Mouse (Mus musculus): Measurements from ENCODE around the gene Bnc2. TPM values are rescaled to one million over a fixed set of nuclear protein-coding genes. Genes with fewer than 3 reads are reported as not detected.

Bnc2 gene
- total and polyA plus RNA-seq, 3 experiments = 0.55 TPM; not detected in 2

DNA sequence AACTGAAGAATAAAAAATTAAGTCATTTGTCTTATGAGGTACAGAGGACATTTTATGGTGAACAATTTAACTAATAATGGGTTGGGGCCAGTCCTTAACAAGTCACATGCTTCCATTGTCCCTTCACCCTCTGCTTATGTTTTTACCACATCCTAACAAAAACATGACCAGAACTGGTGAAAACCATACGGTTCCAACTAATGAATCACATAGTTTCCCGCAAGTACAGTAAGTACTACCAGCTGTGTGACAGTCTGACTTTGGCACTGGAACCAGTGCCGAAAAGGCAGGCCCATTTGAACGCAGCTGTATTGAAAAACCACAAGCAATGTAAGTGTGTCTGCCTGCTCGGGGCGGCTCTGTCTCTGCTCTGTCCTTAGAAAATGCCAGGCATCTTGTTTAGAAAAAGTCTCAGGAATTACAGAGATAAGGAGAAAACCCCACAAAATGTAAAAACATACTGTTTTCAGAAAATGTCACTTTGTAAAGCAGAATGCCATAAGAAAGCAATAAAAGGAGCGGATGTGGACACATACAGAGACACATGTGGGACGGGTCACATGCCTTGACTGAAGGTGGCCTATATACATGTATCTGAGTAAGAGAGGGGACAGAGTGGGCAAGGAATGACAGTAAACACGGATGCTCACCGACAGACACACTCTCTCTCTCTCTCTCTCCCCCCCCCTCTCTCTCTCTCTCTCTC, 217.4 kb downstream of the Bnc2 start:
- no peak overlapping the region for H3K4me3 ChIP-seq (ENCODE audit: low read depth, low read length)
- no peak for TF ChIP-seq POLR2AphosphoS5 (IDR thresholded peaks at IDR 0.05; ENCODE audit: insufficient replicate concordance, low read depth, low read length)
- TF ChIP-seq GATA1 (IDR thresholded peaks at IDR 0.05; ENCODE audit: borderline replicate concordance, low read length) = no peak
- no peak for TF ChIP-seq GATA2 (IDR thresholded peaks at IDR 0.05; ENCODE audit: borderline replicate concordance, low read depth, low read length)
- no peak for TF ChIP-seq CTCF (IDR thresholded peaks at IDR 0.05; ENCODE audit: low read depth, low read length)
- TF ChIP-seq TAL1 (conservative IDR thresholded peaks at IDR 0.05; ENCODE audit: low read depth, low read length) = no peak
- ATAC-seq (ENCODE audit: extremely low read depth, insufficient number of reproducible peaks, low FRiP score, poor library complexity, severe bottlenecking) (no peak), DNase-seq (ENCODE audit: low spot score) (no peak)
- H3K9me3 ChIP-seq (replicated peaks) = peaks cover 11% of the 10 kb centered on the region
- H3K36me3 ChIP-seq (replicated peaks) = no peaks in the 10 kb centered on the region
- H3K4me1 ChIP-seq (ENCODE audit: insufficient read depth, low read depth, low read length) = no peaks in the 10 kb centered on the region
- no peaks in the 10 kb centered on the region for H3K27me3 ChIP-seq (ENCODE audit: insufficient read depth, low read length)

DNA sequence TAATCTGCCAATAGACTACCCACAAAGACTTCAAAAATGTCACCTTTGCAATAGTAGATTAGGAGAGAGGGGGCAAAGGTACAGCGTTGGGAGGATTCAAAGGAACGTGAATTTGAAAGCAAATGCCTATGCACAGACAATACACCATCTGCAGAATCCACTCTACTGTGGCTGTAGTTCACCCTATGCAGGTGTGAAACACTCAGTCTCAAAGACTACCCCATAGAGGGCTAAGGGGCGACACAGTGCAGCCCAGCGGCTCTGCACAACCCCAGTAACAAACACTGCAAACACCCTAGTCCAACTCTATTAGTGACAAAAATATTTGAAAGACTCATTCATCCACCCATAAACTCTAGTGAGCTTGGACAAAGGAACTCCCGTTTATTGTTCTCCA, 218.2 kb downstream of the Bnc2 start:
- DNase-seq (ENCODE audit: low spot score) (no peak), ATAC-seq (ENCODE audit: extremely low read depth, insufficient number of reproducible peaks, low FRiP score, poor library complexity, severe bottlenecking) (no peak)
- TF ChIP-seq POLR2AphosphoS5 (IDR thresholded peaks at IDR 0.05; ENCODE audit: insufficient replicate concordance, low read depth, low read length) (no peak), TAL1 (conservative IDR thresholded peaks at IDR 0.05; ENCODE audit: low read depth, low read length) (no peak), CTCF (IDR thresholded peaks at IDR 0.05; ENCODE audit: low read depth, low read length) (no peak), GATA2 (IDR thresholded peaks at IDR 0.05; ENCODE audit: borderline replicate concordance, low read depth, low read length) (no peak), GATA1 (IDR thresholded peaks at IDR 0.05; ENCODE audit: borderline replicate concordance, low read length) (no peak)
- peaks cover 11% of the 10 kb centered on the region for H3K9me3 ChIP-seq (replicated peaks)
- H3K27me3 ChIP-seq (ENCODE audit: insufficient read depth, low read length) = no peaks in the 10 kb centered on the region
- H3K4me1 ChIP-seq (ENCODE audit: insufficient read depth, low read depth, low read length) = no peaks in the 10 kb centered on the region
- H3K36me3 ChIP-seq (replicated peaks) = no peaks in the 10 kb centered on the region
- no peak overlapping the region for H3K4me3 ChIP-seq (ENCODE audit: low read depth, low read length)

DNA sequence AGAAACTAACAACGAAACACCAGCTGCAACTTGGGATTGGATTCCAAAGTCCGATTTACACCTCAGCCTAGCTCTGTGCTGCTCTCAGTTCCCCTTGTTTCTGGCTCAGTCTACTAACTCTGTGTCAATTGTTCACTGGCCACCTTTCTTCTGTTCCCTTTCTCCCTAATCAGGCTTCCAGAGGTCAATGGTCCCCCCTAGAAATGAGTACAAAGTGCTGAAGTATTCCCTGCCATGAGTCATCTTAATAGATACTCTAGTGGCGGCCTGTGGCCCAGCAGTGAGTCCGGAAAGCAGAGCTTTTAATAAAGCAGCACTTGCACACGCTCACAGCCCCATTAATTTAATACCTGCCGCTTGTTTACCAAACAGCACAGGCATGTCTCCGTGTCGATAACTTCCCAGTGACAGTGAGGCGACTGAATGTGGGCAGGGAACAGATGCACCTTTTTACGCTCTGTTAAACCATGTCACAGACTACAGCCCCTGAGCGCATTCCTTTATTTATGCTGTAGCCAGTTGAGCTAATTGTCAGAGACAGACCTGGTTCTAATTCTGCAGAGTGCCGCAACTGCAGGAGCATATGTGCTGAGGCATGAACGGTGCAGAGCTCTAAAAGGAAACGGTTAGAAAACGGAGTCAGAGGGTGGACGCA, 218.8 kb downstream of the Bnc2 start:
- TF ChIP-seq GATA1 (IDR thresholded peaks at IDR 0.05; ENCODE audit: borderline replicate concordance, low read length) (no peak), TAL1 (conservative IDR thresholded peaks at IDR 0.05; ENCODE audit: low read depth, low read length) (no peak), CTCF (IDR thresholded peaks at IDR 0.05; ENCODE audit: low read depth, low read length) (no peak), GATA2 (IDR thresholded peaks at IDR 0.05; ENCODE audit: borderline replicate concordance, low read depth, low read length) (no peak), POLR2AphosphoS5 (IDR thresholded peaks at IDR 0.05; ENCODE audit: insufficient replicate concordance, low read depth, low read length) (no peak)
- Histone ChIP-seq H3K4me1 (ENCODE audit: insufficient read depth, low read depth, low read length) (no peaks in the 10 kb centered on the region), H3K4me3 (ENCODE audit: low read depth, low read length) (no peak overlapping the region), H3K27me3 (ENCODE audit: insufficient read depth, low read length) (no peaks in the 10 kb centered on the region), H3K36me3 (replicated peaks) (no peaks in the 10 kb centered on the region), H3K9me3 (replicated peaks) (peaks cover 11% of the 10 kb centered on the region)
- ATAC-seq (ENCODE audit: extremely low read depth, insufficient number of reproducible peaks, low FRiP score, poor library complexity, severe bottlenecking) (no peak), DNase-seq (ENCODE audit: low spot score) (no peak)

DNA sequence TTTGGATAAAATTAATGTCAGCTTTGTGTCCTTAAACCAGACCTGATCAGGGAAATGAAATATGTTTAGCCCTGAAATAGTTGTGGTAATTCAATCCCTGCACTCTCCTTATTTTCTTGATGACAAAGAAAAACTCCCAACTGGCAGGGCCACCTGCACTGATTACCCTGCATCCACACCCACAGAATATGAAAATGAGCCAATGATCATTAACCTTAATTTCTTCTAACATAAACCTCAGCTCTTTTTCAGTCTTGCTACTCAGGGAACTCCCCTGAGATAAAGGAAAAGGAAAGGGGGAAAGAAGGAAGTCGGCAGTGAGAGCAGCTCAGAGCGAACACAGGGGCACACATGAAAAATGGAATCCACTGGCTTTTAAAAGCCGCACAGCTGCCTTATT, 220.6 kb downstream of the Bnc2 start:
- Histone ChIP-seq H3K4me3 (ENCODE audit: low read depth, low read length) (no peak overlapping the region), H3K4me1 (ENCODE audit: insufficient read depth, low read depth, low read length) (no peaks in the 10 kb centered on the region), H3K9me3 (replicated peaks) (peaks cover 10% of the 10 kb centered on the region), H3K36me3 (replicated peaks) (no peaks in the 10 kb centered on the region), H3K27me3 (ENCODE audit: insufficient read depth, low read length) (no peaks in the 10 kb centered on the region)
- ATAC-seq (ENCODE audit: extremely low read depth, insufficient number of reproducible peaks, low FRiP score, poor library complexity, severe bottlenecking) (no peak), DNase-seq (ENCODE audit: low spot score) (no peak)
- no peak for TF ChIP-seq GATA2 (IDR thresholded peaks at IDR 0.05; ENCODE audit: borderline replicate concordance, low read depth, low read length)
- TF ChIP-seq CTCF (IDR thresholded peaks at IDR 0.05; ENCODE audit: low read depth, low read length) = no peak
- no peak for TF ChIP-seq POLR2AphosphoS5 (IDR thresholded peaks at IDR 0.05; ENCODE audit: insufficient replicate concordance, low read depth, low read length)
- TF ChIP-seq GATA1 (IDR thresholded peaks at IDR 0.05; ENCODE audit: borderline replicate concordance, low read length) = no peak
- no peak for TF ChIP-seq TAL1 (conservative IDR thresholded peaks at IDR 0.05; ENCODE audit: low read depth, low read length)

DNA sequence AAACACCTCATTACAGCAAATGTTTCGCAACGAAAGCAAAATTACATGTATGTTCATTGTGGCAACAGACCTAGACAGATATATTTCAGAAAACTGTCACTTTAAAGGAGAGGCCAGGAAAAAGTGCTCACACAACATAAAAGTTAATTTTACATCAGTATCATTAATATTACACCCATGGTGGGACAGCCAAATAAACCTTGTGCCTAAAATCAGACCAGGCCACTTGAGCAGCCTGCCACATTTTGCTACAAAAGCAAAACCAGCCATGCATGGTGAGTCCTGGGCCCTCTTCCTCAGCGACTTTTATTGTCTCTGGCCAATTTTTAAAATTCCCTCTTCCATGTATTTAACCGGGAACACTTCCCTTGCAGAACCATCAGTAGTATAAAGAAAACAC, 221.5 kb downstream of the Bnc2 start:
- Histone ChIP-seq H3K4me3 (ENCODE audit: low read depth, low read length) (no peak overlapping the region), H3K9me3 (replicated peaks) (peaks cover 10% of the 10 kb centered on the region), H3K27me3 (ENCODE audit: insufficient read depth, low read length) (no peaks in the 10 kb centered on the region), H3K4me1 (ENCODE audit: insufficient read depth, low read depth, low read length) (no peaks in the 10 kb centered on the region), H3K36me3 (replicated peaks) (no peaks in the 10 kb centered on the region)
- ATAC-seq (ENCODE audit: extremely low read depth, insufficient number of reproducible peaks, low FRiP score, poor library complexity, severe bottlenecking) (no peak), DNase-seq (ENCODE audit: low spot score) (no peak)
- TF ChIP-seq GATA1 (IDR thresholded peaks at IDR 0.05; ENCODE audit: borderline replicate concordance, low read length) = no peak
- TF ChIP-seq POLR2AphosphoS5 (IDR thresholded peaks at IDR 0.05; ENCODE audit: insufficient replicate concordance, low read depth, low read length) = no peak
- no peak for TF ChIP-seq GATA2 (IDR thresholded peaks at IDR 0.05; ENCODE audit: borderline replicate concordance, low read depth, low read length)

DNA sequence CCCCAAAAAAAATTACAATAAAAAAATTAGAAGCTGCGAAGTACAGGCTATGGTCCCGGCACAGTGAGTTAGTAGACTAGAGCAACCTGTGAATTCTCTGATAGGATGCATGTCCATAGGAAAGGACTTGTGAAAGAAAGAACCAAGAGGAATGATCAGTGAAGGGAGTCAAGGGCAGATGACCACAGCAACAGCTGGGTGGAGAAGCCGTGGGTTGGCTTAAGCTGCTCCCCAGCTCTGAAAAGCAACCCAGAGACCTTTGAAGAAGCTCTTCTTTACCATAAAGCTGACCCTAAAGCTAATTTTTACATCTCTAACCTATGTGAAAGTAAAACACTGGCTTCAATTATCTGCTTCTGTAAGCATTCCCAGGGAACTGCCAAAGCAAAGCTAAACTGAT, 222.4 kb downstream of the Bnc2 start:
- peaks cover 8% of the 10 kb centered on the region for H3K9me3 ChIP-seq (replicated peaks)
- ATAC-seq (ENCODE audit: extremely low read depth, insufficient number of reproducible peaks, low FRiP score, poor library complexity, severe bottlenecking) = no peak

More for the DNA sequence above, 222.4 kb downstream of the Bnc2 start:
- Histone ChIP-seq H3K4me3 (ENCODE audit: low read depth, low read length) (no peak overlapping the region), H3K4me1 (ENCODE audit: insufficient read depth, low read depth, low read length) (no peaks in the 10 kb centered on the region), H3K27me3 (ENCODE audit: insufficient read depth, low read length) (no peaks in the 10 kb centered on the region), H3K36me3 (replicated peaks) (no peaks in the 10 kb centered on the region)
- no peak for DNase-seq (ENCODE audit: low spot score)
- TF ChIP-seq GATA1 (IDR thresholded peaks at IDR 0.05; ENCODE audit: borderline replicate concordance, low read length) = no peak
- no peak for TF ChIP-seq TAL1 (conservative IDR thresholded peaks at IDR 0.05; ENCODE audit: low read depth, low read length)
- TF ChIP-seq CTCF (IDR thresholded peaks at IDR 0.05; ENCODE audit: low read depth, low read length) = no peak
- no peak for TF ChIP-seq GATA2 (IDR thresholded peaks at IDR 0.05; ENCODE audit: borderline replicate concordance, low read depth, low read length)

Measured in G1E (cell line).